Mouse (Mus musculus) kidney, adult 2 months (tissue): Measurements from ENCODE around the gene Mllt10.

Experiments
- CTCF ChIP-seq: fragments of 200-500 bp; conservative IDR thresholded peaks from 2 replicates; pipeline ENCODE4 v1.5.1; 2011; ENCODE audit warnings: low read depth, mild to moderate bottlenecking, control low read depth, low read length, moderate library complexity, mixed read lengths; ENCODE audit not compliant: insufficient read depth, insufficient read length
- POLR2A ChIP-seq: fragments of 200-500 bp; IDR thresholded peaks from one replicate; pipeline ENCODE4 v1.6.1; 2011; ENCODE audit warnings: low read depth, low read length, control low read depth

DNA sequence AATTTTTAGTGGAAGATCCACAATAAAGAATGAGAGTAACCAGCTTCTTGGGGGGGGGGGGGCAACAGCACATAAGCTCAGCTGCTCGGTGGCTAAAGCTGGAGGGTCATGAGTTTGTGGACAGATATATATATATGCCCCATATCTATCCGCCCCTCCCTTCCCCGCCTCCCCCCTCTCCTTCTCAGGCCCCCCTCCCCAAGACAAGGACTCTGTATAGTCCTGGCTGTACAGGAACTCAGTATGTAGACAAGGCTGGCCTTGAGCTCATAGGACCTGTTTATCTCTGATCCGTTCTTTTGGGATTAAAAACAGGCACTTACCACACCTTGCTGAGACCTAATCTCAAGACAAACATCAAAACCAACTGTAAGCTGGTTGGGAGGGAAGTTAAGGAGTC lies 154.9 kb downstream of the Mllt10 start:
- TF ChIP-seq CTCF = no peak
- TF ChIP-seq POLR2A = no peak
